Mouse (Mus musculus): Measurements from ENCODE around the gene Grin3a. TPM values are rescaled to one million over a fixed set of nuclear protein-coding genes. Genes with fewer than 3 reads are reported as not detected.

The Grin3a gene
- polyA plus RNA-seq, 1 experiment from 2014 or later = 1.1 TPM

DNA sequence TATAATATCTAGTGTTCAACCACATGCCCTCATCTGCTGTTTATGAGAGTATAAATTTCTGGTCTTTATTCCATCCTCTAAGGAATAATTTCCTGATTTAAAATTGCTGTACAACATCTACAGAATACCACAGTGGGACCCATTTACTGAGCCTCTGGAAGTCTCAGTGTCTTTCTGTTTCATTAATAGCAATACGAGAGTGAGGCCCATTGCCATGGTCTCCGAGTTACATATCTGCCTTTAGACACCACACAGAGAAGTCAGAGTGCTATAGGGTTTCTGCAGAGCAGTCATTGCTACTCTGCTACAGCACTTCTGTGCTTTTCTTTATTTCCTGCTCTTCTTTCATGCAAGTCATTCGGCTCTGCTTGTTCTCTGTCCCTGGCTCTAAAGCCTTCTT lies 116.2 kb downstream of the Grin3a start:
- 75% methylated on average over 3 of the region's 3 CpGs for WGBS
- no peak overlapping the region for H3K4me2 ChIP-seq (ENCODE audit: low read depth, severe bottlenecking)
- DNase-seq (ENCODE audit: low spot score) = no peak
- no peaks in the 10 kb centered on the region for H3K9me3 ChIP-seq (ENCODE audit: control insufficient read depth, low read length)
- H3K4me1 ChIP-seq (ENCODE audit: control insufficient read depth, insufficient read depth, low read length) = no peaks in the 10 kb centered on the region
- H3K27ac ChIP-seq (replicated peaks; ENCODE audit: low read depth, low read length) = no peak overlapping the region
- H3K27me3 ChIP-seq (ENCODE audit: control insufficient read depth, insufficient read depth, low read length) = no peaks in the 10 kb centered on the region
- H3K9ac ChIP-seq (ENCODE audit: low read length) = no peak overlapping the region
- H3K36me3 ChIP-seq (ENCODE audit: control insufficient read depth, insufficient read depth, low read length) = no peaks in the 10 kb centered on the region
- no peak for ATAC-seq (ENCODE audit: insufficient number of reproducible peaks, low FRiP score, low TSS enrichment, low read depth)
- H3K4me3 ChIP-seq (ENCODE audit: low read depth, low read length) = no peak overlapping the region

DNA sequence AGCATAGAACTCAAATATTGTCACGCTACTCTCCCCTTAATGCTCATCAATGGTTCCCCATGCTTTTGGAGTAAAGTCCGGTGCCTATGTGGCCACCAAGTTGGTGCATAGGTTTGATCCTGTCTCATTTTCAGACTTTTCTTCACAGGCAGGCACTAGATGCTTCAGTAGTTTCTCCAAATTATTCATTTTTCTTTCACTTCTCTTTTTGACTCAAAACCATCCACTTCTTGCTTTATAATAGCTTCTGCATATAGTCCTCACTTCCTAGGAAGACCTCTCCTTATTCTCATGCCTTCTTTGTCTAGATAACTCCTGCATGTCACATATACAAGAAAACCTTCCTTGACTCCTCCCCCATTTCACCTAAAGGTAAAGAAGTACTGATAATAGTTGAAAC lies 121.6 kb downstream of the Grin3a start:
- WGBS = 98% methylated on average over 2 of the region's 2 CpGs
- Histone ChIP-seq H3K4me1 (ENCODE audit: control insufficient read depth, insufficient read depth, low read length) (no peaks in the 10 kb centered on the region), H3K4me3 (ENCODE audit: low read depth, low read length) (no peak overlapping the region), H3K27me3 (ENCODE audit: control insufficient read depth, insufficient read depth, low read length) (no peaks in the 10 kb centered on the region), H3K9ac (ENCODE audit: low read length) (no peak overlapping the region), H3K4me2 (ENCODE audit: low read depth, severe bottlenecking) (no peak overlapping the region), H3K27ac (replicated peaks; ENCODE audit: low read depth, low read length) (no peak overlapping the region), H3K36me3 (ENCODE audit: control insufficient read depth, insufficient read depth, low read length) (no peaks in the 10 kb centered on the region), H3K9me3 (ENCODE audit: control insufficient read depth, low read length) (no peaks in the 10 kb centered on the region)
- ATAC-seq (ENCODE audit: insufficient number of reproducible peaks, low FRiP score, low TSS enrichment, low read depth) = no peak
- no peak for DNase-seq (ENCODE audit: low spot score)

DNA sequence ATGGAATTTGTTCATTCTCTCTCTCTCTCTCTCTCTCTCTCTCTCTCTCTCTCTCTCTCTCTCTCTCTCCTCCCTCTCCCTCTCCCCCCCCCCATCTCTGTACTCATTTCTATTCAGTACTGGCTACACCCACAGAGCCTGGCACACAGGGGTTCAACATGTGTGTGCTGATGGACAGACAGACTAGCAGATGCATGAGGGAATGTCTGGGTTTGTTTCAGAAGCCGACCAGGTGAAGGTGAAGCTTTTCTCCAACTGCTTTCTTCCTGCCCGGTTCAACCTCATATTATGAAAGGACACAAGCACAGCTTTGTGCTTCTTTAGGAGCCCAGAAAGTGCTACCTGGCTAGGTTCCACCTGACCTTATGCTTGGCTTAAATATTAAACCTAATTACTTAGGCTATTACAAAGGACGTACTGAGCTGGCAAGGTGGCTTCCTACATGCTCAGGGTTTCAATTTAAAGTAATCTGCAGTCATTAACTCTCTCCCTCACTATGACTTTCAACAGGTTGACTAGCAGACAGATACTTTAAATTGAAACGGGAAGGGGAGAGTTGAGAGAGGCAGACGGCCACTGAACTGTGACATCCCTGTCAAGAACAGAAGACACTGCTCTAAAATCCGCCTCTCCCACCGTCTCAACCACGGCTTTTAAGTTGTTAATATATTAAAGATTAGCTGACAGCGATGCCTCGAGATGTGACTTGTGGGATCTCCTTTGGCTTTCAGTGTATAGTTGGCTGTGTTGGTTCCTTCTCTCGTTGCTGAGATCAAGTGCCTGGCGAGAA lies 153.9 kb downstream of the Grin3a start:
- Histone ChIP-seq H3K9me3 (ENCODE audit: control insufficient read depth, low read length) (no peaks in the 10 kb centered on the region), H3K27ac (replicated peaks; ENCODE audit: low read depth, low read length) (no peak overlapping the region), H3K4me1 (ENCODE audit: control insufficient read depth, insufficient read depth, low read length) (0 out of 2 replicates have a peak, but pooled peaks cover 3% of the 10 kb centered on the region), H3K9ac (ENCODE audit: low read length) (no peak overlapping the region), H3K27me3 (ENCODE audit: control insufficient read depth, insufficient read depth, low read length) (no peaks in the 10 kb centered on the region), H3K4me3 (ENCODE audit: low read depth, low read length) (no peak overlapping the region), H3K4me2 (ENCODE audit: low read depth, severe bottlenecking) (no peak overlapping the region), H3K36me3 (ENCODE audit: control insufficient read depth, insufficient read depth, low read length) (no peaks in the 10 kb centered on the region)
- 75% methylated on average over 12 of the region's 12 CpGs for WGBS
- DNase-seq (ENCODE audit: low spot score) (no peak), ATAC-seq (ENCODE audit: insufficient number of reproducible peaks, low FRiP score, low TSS enrichment, low read depth) (no peak)

DNA sequence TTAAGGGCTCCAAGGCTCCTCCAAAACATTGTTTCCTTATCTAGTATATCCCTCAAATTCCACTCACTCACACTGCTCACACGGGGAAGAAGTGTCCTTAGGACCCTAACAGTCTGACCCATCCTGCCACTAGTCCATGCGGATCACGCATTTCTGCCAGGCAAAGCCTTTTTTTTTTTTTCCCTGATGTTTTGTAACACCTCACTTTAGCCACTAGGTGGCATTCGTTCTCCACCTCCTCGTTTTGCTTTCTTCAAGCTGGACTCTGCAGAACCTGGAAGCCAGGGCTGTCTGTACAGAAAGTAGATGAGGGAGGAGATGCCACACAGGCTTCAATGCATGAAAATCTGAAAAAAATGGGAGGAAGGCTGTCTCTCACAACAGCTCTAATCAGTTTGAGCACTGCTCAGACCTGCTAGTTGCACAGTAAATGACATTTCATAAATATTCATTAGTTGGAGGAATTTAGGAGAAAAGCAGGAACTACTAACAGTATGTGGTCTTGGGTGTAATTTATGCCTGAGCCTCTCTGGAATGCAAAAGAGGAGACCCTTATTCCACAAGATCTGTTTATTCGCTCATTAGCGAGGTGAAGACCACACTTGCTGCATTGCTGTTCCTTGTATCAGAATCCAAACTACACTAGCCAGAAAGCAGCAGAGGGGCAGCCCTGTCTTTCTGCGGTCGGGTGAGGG lies 156.8 kb downstream of the Grin3a start:
- H3K4me1 ChIP-seq (ENCODE audit: control insufficient read depth, insufficient read depth, low read length) = 0 out of 2 replicates have a peak, but pooled peaks cover 3% of the 10 kb centered on the region
- no peaks in the 10 kb centered on the region for H3K27me3 ChIP-seq (ENCODE audit: control insufficient read depth, insufficient read depth, low read length)
- no peak overlapping the region for H3K9ac ChIP-seq (ENCODE audit: low read length)
- no peak overlapping the region for H3K4me2 ChIP-seq (ENCODE audit: low read depth, severe bottlenecking)
- ATAC-seq (ENCODE audit: insufficient number of reproducible peaks, low FRiP score, low TSS enrichment, low read depth) = peak; percentile 81
- no peak overlapping the region for H3K27ac ChIP-seq (replicated peaks; ENCODE audit: low read depth, low read length)
- WGBS = 25% methylated on average over 9 of the region's 9 CpGs
- DNase-seq (ENCODE audit: low spot score) = peak; percentile 70
- H3K4me3 ChIP-seq (ENCODE audit: low read depth, low read length) = no peak overlapping the region
- no peaks in the 10 kb centered on the region for H3K36me3 ChIP-seq (ENCODE audit: control insufficient read depth, insufficient read depth, low read length)
- no peaks in the 10 kb centered on the region for H3K9me3 ChIP-seq (ENCODE audit: control insufficient read depth, low read length)

DNA sequence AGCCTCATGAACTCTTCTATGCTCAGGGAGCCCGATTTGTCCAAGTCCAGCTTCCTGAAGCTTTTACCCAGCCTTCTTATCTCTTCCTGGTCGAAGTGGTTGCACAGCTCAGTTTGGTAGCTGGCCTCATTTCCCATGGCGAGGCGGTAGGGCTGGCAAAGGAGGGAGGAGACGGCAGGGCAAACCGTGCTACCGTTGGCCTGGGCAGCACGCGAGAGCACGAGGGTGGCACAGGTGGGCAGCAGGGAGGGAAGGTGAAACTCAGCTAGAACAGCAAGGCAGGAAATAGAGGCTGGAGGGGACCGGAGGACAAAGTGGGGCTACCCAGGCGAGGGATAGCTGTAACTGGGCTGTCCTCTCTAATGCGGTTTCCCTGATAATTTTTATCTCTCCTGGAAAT lies 163.7 kb downstream of the Grin3a start, which contains the start of gene Ppp3r2:
TSS of gene Ppp3r2 (minus strand) at position 213 of the 400 bp plus-strand sequence.
- no peaks in the 10 kb centered on the region for H3K36me3 ChIP-seq (ENCODE audit: control insufficient read depth, insufficient read depth, low read length)
- no peak for ATAC-seq (ENCODE audit: insufficient number of reproducible peaks, low FRiP score, low TSS enrichment, low read depth)
- 87% methylated on average over 13 of the region's 13 CpGs for WGBS

DNA sequence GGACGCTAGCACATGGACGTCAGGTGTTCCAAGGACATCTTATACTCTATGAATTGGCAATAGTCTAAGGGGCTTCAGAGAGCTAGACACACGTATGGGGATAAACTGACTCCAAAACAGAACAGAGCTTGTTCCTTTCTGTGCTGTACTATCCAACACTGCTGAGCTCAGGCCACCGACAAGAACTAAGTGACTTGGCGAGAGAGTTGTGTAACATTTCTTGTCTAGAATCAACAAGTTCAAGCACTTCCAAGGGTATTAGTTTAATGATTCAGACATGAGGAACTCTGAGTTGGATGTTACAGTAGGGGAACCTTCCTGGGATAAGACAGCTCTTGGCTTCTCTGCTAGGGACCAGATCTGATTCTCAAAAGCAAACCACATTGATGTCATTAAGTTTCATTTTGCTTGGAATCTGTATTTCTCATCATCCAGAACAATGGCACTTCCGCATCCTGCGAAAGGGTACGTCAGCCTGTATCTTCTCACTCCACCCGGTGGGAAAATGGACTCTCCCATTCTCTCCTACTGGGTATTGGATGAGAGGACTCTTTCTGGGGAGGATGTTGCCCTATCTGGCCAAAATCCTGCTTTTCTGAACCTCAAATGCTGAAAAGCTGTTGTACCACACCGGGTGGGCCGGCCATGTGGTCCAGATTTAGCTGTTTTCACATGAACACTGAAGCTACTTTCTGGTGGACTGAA lies 165.2 kb downstream of the Grin3a start:
- DNase-seq (ENCODE audit: low spot score) (no peak), ATAC-seq (ENCODE audit: insufficient number of reproducible peaks, low FRiP score, low TSS enrichment, low read depth) (no peak)
- no peak overlapping the region for H3K4me2 ChIP-seq (ENCODE audit: low read depth, severe bottlenecking)
- no peak overlapping the region for H3K9ac ChIP-seq (ENCODE audit: low read length)
- H3K27ac ChIP-seq (replicated peaks; ENCODE audit: low read depth, low read length) = no peak overlapping the region
- H3K27me3 ChIP-seq (ENCODE audit: control insufficient read depth, insufficient read depth, low read length) = no peaks in the 10 kb centered on the region
- no peak overlapping the region for H3K4me3 ChIP-seq (ENCODE audit: low read depth, low read length)
- no peaks in the 10 kb centered on the region for H3K36me3 ChIP-seq (ENCODE audit: control insufficient read depth, insufficient read depth, low read length)
- WGBS = 91% methylated on average over 11 of the region's 11 CpGs
- H3K4me1 ChIP-seq (ENCODE audit: control insufficient read depth, insufficient read depth, low read length) = no peaks in the 10 kb centered on the region
- no peaks in the 10 kb centered on the region for H3K9me3 ChIP-seq (ENCODE audit: control insufficient read depth, low read length)

More for the DNA sequence above, 163.7 kb downstream of the Grin3a start, which contains the start of gene Ppp3r2:
- no peaks in the 10 kb centered on the region for H3K4me1 ChIP-seq (ENCODE audit: control insufficient read depth, insufficient read depth, low read length)
- DNase-seq (ENCODE audit: low spot score) = no peak
- H3K27me3 ChIP-seq (ENCODE audit: control insufficient read depth, insufficient read depth, low read length) = no peaks in the 10 kb centered on the region
- H3K9me3 ChIP-seq (ENCODE audit: control insufficient read depth, low read length) = no peaks in the 10 kb centered on the region
- no peak within 1 kb of the TSS for H3K9ac ChIP-seq (ENCODE audit: low read length)
- no peak within 1 kb of the TSS for H3K4me3 ChIP-seq (ENCODE audit: low read depth, low read length)
- no peak within 1 kb of the TSS for H3K27ac ChIP-seq (replicated peaks; ENCODE audit: low read depth, low read length)
- H3K4me2 ChIP-seq (ENCODE audit: low read depth, severe bottlenecking) = no peak within 1 kb of the TSS

DNA sequence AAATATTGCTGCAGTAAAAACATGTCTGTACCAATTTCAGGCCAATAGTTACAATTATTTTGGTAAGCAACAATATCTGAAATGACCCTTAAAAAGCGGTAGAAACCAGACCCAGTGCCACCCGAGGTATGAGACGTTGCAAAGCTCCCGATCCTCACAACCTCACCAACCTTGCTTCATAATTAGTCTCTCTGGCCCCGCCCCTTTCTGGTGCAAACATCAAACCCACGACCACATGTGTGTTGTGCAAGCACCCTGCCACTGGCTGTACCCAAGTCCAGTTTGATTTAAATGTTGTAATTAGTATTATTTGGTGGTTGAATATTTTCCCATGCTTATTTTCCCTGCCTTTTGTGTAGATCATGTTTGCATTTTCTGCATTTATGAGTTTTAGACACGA lies 168.8 kb downstream of the Grin3a start:
- WGBS = 63% methylated on average over 7 of the region's 7 CpGs
- no peak for ATAC-seq (ENCODE audit: insufficient number of reproducible peaks, low FRiP score, low TSS enrichment, low read depth)
- no peaks in the 10 kb centered on the region for H3K36me3 ChIP-seq (ENCODE audit: control insufficient read depth, insufficient read depth, low read length)
- H3K27ac ChIP-seq (replicated peaks; ENCODE audit: low read depth, low read length) = no peak overlapping the region
- no peak overlapping the region for H3K4me3 ChIP-seq (ENCODE audit: low read depth, low read length)
- no peak overlapping the region for H3K4me2 ChIP-seq (ENCODE audit: low read depth, severe bottlenecking)
- DNase-seq (ENCODE audit: low spot score) = no peak
- no peak overlapping the region for H3K9ac ChIP-seq (ENCODE audit: low read length)
- no peaks in the 10 kb centered on the region for H3K4me1 ChIP-seq (ENCODE audit: control insufficient read depth, insufficient read depth, low read length)
- no peaks in the 10 kb centered on the region for H3K27me3 ChIP-seq (ENCODE audit: control insufficient read depth, insufficient read depth, low read length)
- no peaks in the 10 kb centered on the region for H3K9me3 ChIP-seq (ENCODE audit: control insufficient read depth, low read length)

DNA sequence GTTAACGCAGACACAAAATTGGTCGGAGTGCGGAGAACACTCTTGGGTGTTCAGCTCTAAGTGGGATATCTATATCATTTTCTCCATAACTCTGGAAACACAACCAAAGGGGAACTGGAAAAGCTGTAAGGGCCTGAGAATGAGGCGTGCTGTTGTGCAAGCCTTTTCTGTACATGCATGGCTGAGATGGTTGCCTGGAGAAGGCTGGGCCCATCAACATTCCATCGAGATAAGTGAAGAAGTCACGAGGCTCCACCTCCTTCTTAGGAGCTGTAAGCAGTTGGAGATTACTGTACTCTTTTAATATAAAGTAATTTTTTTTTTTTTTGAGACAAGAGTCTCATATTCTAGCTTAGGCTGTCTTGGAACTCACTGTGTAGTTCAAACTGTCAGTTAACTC lies 169.5 kb downstream of the Grin3a start:
- H3K4me2 ChIP-seq (ENCODE audit: low read depth, severe bottlenecking) = no peak overlapping the region
- H3K27ac ChIP-seq (replicated peaks; ENCODE audit: low read depth, low read length) = no peak overlapping the region
- H3K9ac ChIP-seq (ENCODE audit: low read length) = no peak overlapping the region
- no peak for DNase-seq (ENCODE audit: low spot score)
- no peak overlapping the region for H3K4me3 ChIP-seq (ENCODE audit: low read depth, low read length)
- ATAC-seq (ENCODE audit: insufficient number of reproducible peaks, low FRiP score, low TSS enrichment, low read depth) = no peak
- H3K27me3 ChIP-seq (ENCODE audit: control insufficient read depth, insufficient read depth, low read length) = no peaks in the 10 kb centered on the region
- WGBS = 92% methylated on average over 6 of the region's 6 CpGs
- H3K36me3 ChIP-seq (ENCODE audit: control insufficient read depth, insufficient read depth, low read length) = no peaks in the 10 kb centered on the region
- H3K4me1 ChIP-seq (ENCODE audit: control insufficient read depth, insufficient read depth, low read length) = no peaks in the 10 kb centered on the region
- H3K9me3 ChIP-seq (ENCODE audit: control insufficient read depth, low read length) = no peaks in the 10 kb centered on the region

Measured in limb, embryonic 11.5 days (tissue).